Mouse (Mus musculus) myocyte (in vitro differentiated cells): ENCODE data around the gene Icam2.
"Not testable (repeated sequence)": the region's sequence is repeated elsewhere in the genome, so short reads cannot be mapped to it uniquely, and the experiment has no call there.

Source experiments
- MAX ChIP-seq: IDR thresholded peaks from one replicate; pipeline ENCODE4 v1.6.1; 2011; ENCODE audit warnings: low read depth, mild to moderate bottlenecking, control low read depth
- MYOG ChIP-seq, 3 experiments: IDR thresholded peaks; one replicate each; pipeline ENCODE4 v1.6.1; 2011; ENCODE audit warnings: control low read depth in 2 of 3, low read depth in 2 of 3, mild to moderate bottlenecking in 2 of 3; ENCODE audit not compliant: insufficient read length in 2 of 3, control insufficient read depth in 1 of 3, insufficient read depth in 1 of 3
- POLR2A ChIP-seq: IDR thresholded peaks from one replicate; pipeline ENCODE4 v1.6.1; 2011; ENCODE audit warnings: low read depth, mild to moderate bottlenecking, control low read depth, moderate library complexity; ENCODE audit not compliant: insufficient read length
- POLR2AphosphoS2 ChIP-seq: IDR thresholded peaks from one replicate; pipeline ENCODE4 v1.6.1; 2011; ENCODE audit warnings: low read depth, control low read depth; ENCODE audit not compliant: insufficient read length
- SRF ChIP-seq: IDR thresholded peaks from one replicate; pipeline ENCODE4 v1.6.1; 2011; ENCODE audit warnings: low read depth; ENCODE audit not compliant: control insufficient read depth, insufficient read length
- USF1 ChIP-seq: IDR thresholded peaks from one replicate; pipeline ENCODE4 v1.6.1; 2011; ENCODE audit warnings: low read depth, mild to moderate bottlenecking, control low read depth, moderate library complexity

GRCm38 (mm10) chr11:106339323-106339722 lies 48.6 kb downstream of the Icam2 start:
- TF ChIP-seq POLR2A; MAX; USF1; POLR2AphosphoS2; SRF; MYOG (IDR thresholded peaks at IDR 0.05; ENCODE audit: control insufficient read depth in 1 of 3, insufficient read depth in 1 of 3, insufficient read length in 2 of 3, low read depth in 2 of 3): not testable (repeated sequence)
